Mouse (Mus musculus) ES-Bruce4 (cell line): Measurements from ENCODE around the gene Plxnb1.

ENCODE experiments used
- CTCF ChIP-seq: IDR thresholded peaks from one replicate; pipeline ENCODE4 v1.8.1; 2011; ENCODE audit warnings: low read depth, low read length
- EP300 ChIP-seq: IDR thresholded peaks from 2 replicates; pipeline ENCODE4 v1.6.1; 2011; ENCODE audit warnings: low read depth, low read length; ENCODE audit not compliant: insufficient read depth

- TF ChIP-seq EP300 (no peak), CTCF (no peak)
Measured at GRCm38 (mm10) chr9:109096251-109096661, 1.1 kb downstream of the Plxnb1 start.
